Mouse (Mus musculus) ovary, adult 18-20 months (tissue): ENCODE data around the gene Apeh.
A peak's percentile ranks its signal among the peaks of the same experiment; 100 is the strongest.

Source experiments
- DNase-seq: peaks from one replicate; pipeline ENCODE4 v3.0.0; 2022; ENCODE audit warnings: low spot score, mixed read lengths

The Apeh gene

GRCm38 (mm10) chr9:108073141-108073930, 21.1 kb downstream of the Apeh start:
- no peak for DNase-seq

- no peak for DNase-seq
These were observed 21.9 kb downstream of the Apeh start for GRCm38 (mm10) chr9:108072481-108072924.

GRCm38 (mm10) chr9:108071801-108072200, 22.6 kb downstream of the Apeh start:
- no peak for DNase-seq

GRCm38 (mm10) chr9:108069529-108069928, 24.9 kb downstream of the Apeh start:
- DNase-seq = no peak

GRCm38 (mm10) chr9:108069007-108069406, 25.4 kb downstream of the Apeh start:
- no peak for DNase-seq

- peak; percentile 58 for DNase-seq
These were observed 26.5 kb downstream of the Apeh start for GRCm38 (mm10) chr9:108067900-108068299.

- no peak for DNase-seq
These were observed 27.2 kb downstream of the Apeh start for GRCm38 (mm10) chr9:108067199-108067598.

GRCm38 (mm10) chr9:108065491-108066011, 28.9 kb downstream of the Apeh start:
- no peak for DNase-seq

GRCm38 (mm10) chr9:108063361-108063760, 31.0 kb downstream of the Apeh start:
- DNase-seq = no peak

- no peak for DNase-seq
These were observed 32.3 kb downstream of the Apeh start for GRCm38 (mm10) chr9:108062142-108062541.

- no peak for DNase-seq
These were observed 36.1 kb downstream of the Apeh start for GRCm38 (mm10) chr9:108058291-108058690.

GRCm38 (mm10) chr9:108057262-108057562, 37.2 kb downstream of the Apeh start:
- DNase-seq = no peak

GRCm38 (mm10) chr9:108056361-108057261, 37.8 kb downstream of the Apeh start:
- no peak for DNase-seq

GRCm38 (mm10) chr9:108055661-108056237, 38.7 kb downstream of the Apeh start:
- DNase-seq = no peak

GRCm38 (mm10) chr9:108055061-108055460, 39.3 kb downstream of the Apeh start:
- no peak for DNase-seq

GRCm38 (mm10) chr9:108054331-108055040, 39.9 kb downstream of the Apeh start:
- DNase-seq = no peak

GRCm38 (mm10) chr9:108053665-108054225, 40.7 kb downstream of the Apeh start:
- no peak for DNase-seq

- DNase-seq = peak; percentile 91
These were observed 41.3 kb downstream of the Apeh start, which contains the start of gene Amigo3 for GRCm38 (mm10) chr9:108052885-108053664. TSS of gene Amigo3 (plus strand) at chr9:108053159.

- DNase-seq = no peak
These were observed 42.0 kb downstream of the Apeh start for GRCm38 (mm10) chr9:108052411-108052810.

- no peak for DNase-seq
These were observed 42.5 kb downstream of the Apeh start for GRCm38 (mm10) chr9:108051931-108052220.
